Mouse (Mus musculus) liver, embryonic 14.5 days (tissue): Measurements from ENCODE around the gene Akt2.

Experiments used
- CTCF ChIP-seq: IDR thresholded peaks from 2 replicates; pipeline ENCODE4 v1.5.1; 2016; ENCODE audit warnings: antibody characterized with exemption, low read depth, control low read depth
- EP300 ChIP-seq: IDR thresholded peaks from 2 replicates; pipeline ENCODE4 v1.6.1; 2016; ENCODE audit warnings: antibody characterized with exemption, low read depth

GRCm38 (mm10) chr7:27587741-27588140, 3.6 kb upstream of the Akt2 start:
- TF ChIP-seq CTCF (peak; percentile 8; the same call in 1 of the 2 replicates), EP300 (no peak)
